18 mouse cellular contexts compared by ENCODE assay signal in the genomic region with DNA sequence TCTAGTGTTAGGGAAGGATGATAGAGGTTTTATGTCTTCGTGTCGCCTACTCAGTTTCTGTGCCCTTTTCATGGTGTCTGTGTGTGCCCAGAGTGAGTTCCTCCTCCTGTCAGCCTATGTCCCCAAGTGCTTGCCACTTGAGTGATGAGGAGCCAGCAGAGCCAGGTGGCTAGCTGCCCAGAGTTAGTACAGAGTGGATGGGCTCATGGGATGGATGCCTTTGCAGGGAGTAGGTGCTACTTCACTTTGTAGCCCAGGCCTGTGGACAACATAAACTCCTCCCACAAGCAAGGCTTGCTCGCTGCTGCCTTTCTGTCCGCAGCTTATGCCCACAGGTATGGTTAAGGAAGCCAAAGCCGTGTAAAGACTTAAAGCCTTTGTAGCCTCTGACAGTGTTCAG.
A peak's percentile ranks its signal among the peaks of the same experiment; 100 is the strongest.
DNase-seq lines count a peak whose midpoint lies in the region; ATAC-seq and TF ChIP-seq lines count a peak whose summit lies in the region.
"Had no signal": no experiment of that assay in that cellular context is flagged by ENCODE, and none has a peak within 500 bp of the region (broad histone marks: within the 10 kb centered on the region; RNA-seq: fewer than 3 reads in every experiment).

No protein-coding gene starts in this region.

- H3K4me1 ChIP-seq in heart, postnatal 0 days (ENCODE audit: control insufficient read depth, insufficient read depth) = 0 out of 2 replicates have a peak, but pooled peaks cover 4% of the 10 kb centered on the region
- H3K4me1 ChIP-seq in lung, embryonic 16.5 days (replicated peaks; ENCODE audit: control insufficient read depth, insufficient read depth, low read length) = no peaks in the 10 kb centered on the region; the same call in 1 of the 2 replicates

- no peaks in the 10 kb centered on the region for H3K9me3 ChIP-seq in heart, postnatal 0 days (replicated peaks; ENCODE audit: control insufficient read depth, low read length)
- H3K9me3 ChIP-seq in lung, embryonic 16.5 days (ENCODE audit: control insufficient read depth, low read length) = no peaks in the 10 kb centered on the region
- H3K9me3 ChIP-seq: midbrain, embryonic 12.5 days had no signal

- H3K27me3 ChIP-seq in heart, postnatal 0 days (ENCODE audit: control insufficient read depth, insufficient read depth, low read length) = no peaks in the 10 kb centered on the region
- H3K27me3 ChIP-seq in lung, embryonic 16.5 days (ENCODE audit: control insufficient read depth, insufficient read depth, low read depth, low read length) = no peaks in the 10 kb centered on the region
- H3K27me3 ChIP-seq: midbrain, embryonic 12.5 days had no signal

- H3K36me3 ChIP-seq in heart, postnatal 0 days (replicated peaks; ENCODE audit: control insufficient read depth, insufficient read depth, low read length) = no peaks in the 10 kb centered on the region
- no peaks in the 10 kb centered on the region for H3K36me3 ChIP-seq in lung, embryonic 16.5 days (ENCODE audit: control insufficient read depth, insufficient read depth, low read length)
- H3K36me3 ChIP-seq: forebrain, embryonic 12.5 days; midbrain, embryonic 12.5 days had no signal

- no peak for TF ChIP-seq CTCF in heart, postnatal 0 days (IDR thresholded peaks at IDR 0.05; ENCODE audit: low read depth)

- no peak overlapping the region for H3K27ac ChIP-seq in heart, postnatal 0 days (ENCODE audit: low read depth)
- no peak overlapping the region for H3K27ac ChIP-seq in lung, embryonic 16.5 days (ENCODE audit: low read length)
- H3K27ac ChIP-seq: forebrain, embryonic 12.5 days; kidney, postnatal 0 days; midbrain, embryonic 12.5 days; stomach, postnatal 0 days had no signal

- H3K4me3 ChIP-seq in heart, postnatal 0 days (ENCODE audit: low read depth, low read length) = no peak overlapping the region
- H3K4me3 ChIP-seq in lung, embryonic 16.5 days (ENCODE audit: low read length) = no peak overlapping the region
- H3K4me3 ChIP-seq: forebrain, embryonic 12.5 days; midbrain, embryonic 12.5 days had no signal

- ATAC-seq in heart, postnatal 0 days (ENCODE audit: insufficient read depth, low read depth) = peak; percentile 70
- ATAC-seq in lung, embryonic 16.5 days (ENCODE audit: low read depth) = peak; percentile 69
- ATAC-seq: activated CD4-positive, CD25-positive, alpha-beta regulatory T cell, adult 4 months had no signal

- DNase-seq in adrenal gland, postnatal 25 days = peak; percentile 2
- no peak for DNase-seq in adrenal gland, adult 18-20 months (ENCODE audit: low spot score in 2 of 2)
- peak; percentile 3 for DNase-seq in adipocyte (ENCODE audit: low spot score)
- DNase-seq in heart, postnatal 0 days (ENCODE audit: low spot score) = peak; percentile 33
- no peak for DNase-seq in right cerebral cortex, postnatal 25 days
- DNase-seq in layer of hippocampus, adult 9-10 months (ENCODE audit: low spot score) = no peak
- no peak for DNase-seq in urinary bladder, adult 18-20 months (ENCODE audit: low spot score in 2 of 2)
- DNase-seq: cerebellum, adult 18-20 months; embryo, embryonic 11 days; lung, embryonic 14.5 days; spleen, adult 18-20 months; thymus, postnatal 36 days had no signal

- no peak overlapping the region for H3K9ac ChIP-seq in heart, postnatal 0 days (replicated peaks; ENCODE audit: low read depth, low read length)
- no peak overlapping the region for H3K9ac ChIP-seq in lung, embryonic 16.5 days (ENCODE audit: low read length)
- H3K9ac ChIP-seq: forebrain, embryonic 12.5 days; lung, embryonic 14.5 days; midbrain, embryonic 12.5 days had no signal

- WGBS in heart, postnatal 0 days = 55% methylated on average over 5 of the region's 5 CpGs
- 74% methylated on average over 5 of the region's 5 CpGs for WGBS in lung, embryonic 16.5 days

- no peak for TF ChIP-seq EP300 in heart, postnatal 0 days (IDR thresholded peaks at IDR 0.05; ENCODE audit: low read depth)

- H3K4me2 ChIP-seq in heart, postnatal 0 days (ENCODE audit: low read depth, low read length) = no peak overlapping the region
- no peak overlapping the region for H3K4me2 ChIP-seq in lung, embryonic 16.5 days (ENCODE audit: low read depth, low read length)
- H3K4me2 ChIP-seq: forebrain, embryonic 12.5 days; lung, embryonic 14.5 days; midbrain, embryonic 12.5 days had no signal

Comparison
In these comparisons a context has a peak if more than half of its experiments do, and no peak if none do; other contexts are left out.
1. DNase-seq: peak in adrenal gland, postnatal 25 days (single experiment), adipocyte (single experiment) and heart, postnatal 0 days (single experiment); none in adrenal gland, adult 18-20 months (0 of 2), right cerebral cortex, postnatal 25 days (single experiment), layer of hippocampus, adult 9-10 months (single experiment) and urinary bladder, adult 18-20 months (0 of 2).